Mouse (Mus musculus): ENCODE data around the gene Serpina3f. TPM values are rescaled to one million over a fixed set of nuclear protein-coding genes. Genes with fewer than 3 reads are reported as not detected.
"Not testable (repeated sequence)": the region's sequence is repeated elsewhere in the genome, so short reads cannot be mapped to it uniquely, and the experiment has no call there.

Gene Serpina3f
- polyA plus RNA-seq, 1 experiment from 2014 or later, result not detected

DNA sequence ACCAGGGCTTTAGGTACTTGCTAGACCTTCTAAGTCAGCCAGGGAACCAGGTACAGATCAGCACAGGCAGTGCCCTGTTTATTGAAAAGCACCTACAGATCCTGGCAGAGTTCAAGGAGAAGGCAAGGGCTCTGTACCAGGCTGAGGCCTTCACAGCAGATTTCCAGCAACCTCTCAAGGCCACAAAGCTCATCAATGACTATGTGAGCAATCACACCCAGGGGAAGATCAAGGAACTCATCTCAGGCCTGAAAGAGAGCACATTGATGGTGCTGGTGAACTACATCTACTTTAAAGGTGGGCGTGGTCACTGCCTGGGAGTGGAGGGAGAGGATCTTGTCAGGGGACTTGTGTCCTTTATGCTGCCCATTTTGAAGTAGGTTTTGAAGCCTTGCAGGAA lies 23.7 kb downstream of the Serpina3f start:
- not testable (repeated sequence) for H3K36me3 ChIP-seq (ENCODE audit: control insufficient read depth, insufficient read depth, low read length); H3K4me3 ChIP-seq (ENCODE audit: low read depth, low read length); H3K4me2 ChIP-seq (ENCODE audit: low read depth); DNase-seq (ENCODE audit: low spot score); H3K9ac ChIP-seq (ENCODE audit: low read length); H3K9me3 ChIP-seq (ENCODE audit: control insufficient read depth, low read length); H3K4me1 ChIP-seq (ENCODE audit: control insufficient read depth, insufficient read depth, low read length); H3K27me3 ChIP-seq (ENCODE audit: control insufficient read depth, insufficient read depth, low read length); ATAC-seq (ENCODE audit: insufficient read depth, low FRiP score, low TSS enrichment); H3K27ac ChIP-seq (ENCODE audit: low read depth, low read length)
- 91% methylated on average over 1 of the region's 1 CpGs for WGBS

DNA sequence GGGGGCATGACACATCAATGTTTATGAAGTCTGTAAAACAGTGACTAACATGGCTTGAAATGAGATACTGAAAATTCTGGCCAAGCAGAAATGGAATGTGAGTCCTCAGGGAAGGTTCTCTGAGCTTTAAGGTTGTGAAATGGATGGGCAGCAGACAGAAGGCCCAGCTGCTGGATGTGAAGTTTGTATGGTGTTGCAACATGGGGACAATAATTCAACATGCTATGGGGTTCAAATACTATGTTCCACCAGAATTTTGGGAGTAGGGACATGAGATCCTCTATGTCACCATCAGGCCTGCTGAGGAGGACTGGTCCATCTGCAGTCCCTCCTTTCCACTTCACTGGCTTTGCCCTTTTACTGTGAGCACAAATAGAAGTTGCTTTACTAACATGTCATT lies 29.0 kb downstream of the Serpina3f start:
- DNase-seq (ENCODE audit: low spot score) (no peak), ATAC-seq (ENCODE audit: insufficient read depth, low FRiP score, low TSS enrichment) (no peak)
- Histone ChIP-seq H3K9me3 (ENCODE audit: control insufficient read depth, low read length) (no peaks in the 10 kb centered on the region), H3K4me1 (ENCODE audit: control insufficient read depth, insufficient read depth, low read length) (peaks cover 8% of the 10 kb centered on the region; the same call in 1 of the 2 replicates), H3K36me3 (ENCODE audit: control insufficient read depth, insufficient read depth, low read length) (no peaks in the 10 kb centered on the region), H3K27me3 (ENCODE audit: control insufficient read depth, insufficient read depth, low read length) (no peaks in the 10 kb centered on the region), H3K27ac (ENCODE audit: low read depth, low read length) (no peak overlapping the region), H3K4me2 (ENCODE audit: low read depth) (no peak overlapping the region), H3K9ac (ENCODE audit: low read length) (no peak overlapping the region), H3K4me3 (ENCODE audit: low read depth, low read length) (no peak overlapping the region)

DNA sequence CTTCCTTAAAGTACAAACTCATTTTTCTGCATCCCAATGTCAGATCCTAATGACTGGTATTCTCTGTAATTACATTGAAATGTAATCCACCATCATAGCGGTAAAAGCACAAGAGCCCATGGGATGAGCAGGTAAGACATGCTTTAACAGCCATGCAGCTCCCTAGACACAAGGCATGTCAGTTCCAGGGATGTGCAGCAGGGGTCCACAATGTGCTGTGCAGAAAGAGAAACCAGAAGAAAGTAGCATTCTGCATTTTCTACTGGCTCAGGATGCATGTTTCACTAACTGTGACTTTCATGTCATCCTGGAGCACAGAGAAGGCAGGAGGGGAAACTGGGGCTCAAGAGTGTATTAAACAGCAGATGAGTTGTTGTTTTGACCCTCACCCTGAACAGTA lies 30.7 kb downstream of the Serpina3f start:
- Histone ChIP-seq H3K36me3 (ENCODE audit: control insufficient read depth, insufficient read depth, low read length) (no peaks in the 10 kb centered on the region), H3K4me2 (ENCODE audit: low read depth) (no peak overlapping the region), H3K27me3 (ENCODE audit: control insufficient read depth, insufficient read depth, low read length) (no peaks in the 10 kb centered on the region), H3K9me3 (ENCODE audit: control insufficient read depth, low read length) (no peaks in the 10 kb centered on the region), H3K9ac (ENCODE audit: low read length) (no peak overlapping the region), H3K27ac (ENCODE audit: low read depth, low read length) (no peak overlapping the region), H3K4me1 (ENCODE audit: control insufficient read depth, insufficient read depth, low read length) (peaks cover 8% of the 10 kb centered on the region; the same call in 1 of the 2 replicates), H3K4me3 (ENCODE audit: low read depth, low read length) (no peak overlapping the region)
- WGBS, result 71% methylated on average over 1 of the region's 1 CpGs
- no peak for ATAC-seq (ENCODE audit: insufficient read depth, low FRiP score, low TSS enrichment)
- no peak for DNase-seq (ENCODE audit: low spot score)

- no peak for ATAC-seq (ENCODE audit: insufficient read depth, low FRiP score, low TSS enrichment)
Measured at GRCm38 (mm10) chr12:104245595-104245994, 31.3 kb downstream of the Serpina3f start.

DNA sequence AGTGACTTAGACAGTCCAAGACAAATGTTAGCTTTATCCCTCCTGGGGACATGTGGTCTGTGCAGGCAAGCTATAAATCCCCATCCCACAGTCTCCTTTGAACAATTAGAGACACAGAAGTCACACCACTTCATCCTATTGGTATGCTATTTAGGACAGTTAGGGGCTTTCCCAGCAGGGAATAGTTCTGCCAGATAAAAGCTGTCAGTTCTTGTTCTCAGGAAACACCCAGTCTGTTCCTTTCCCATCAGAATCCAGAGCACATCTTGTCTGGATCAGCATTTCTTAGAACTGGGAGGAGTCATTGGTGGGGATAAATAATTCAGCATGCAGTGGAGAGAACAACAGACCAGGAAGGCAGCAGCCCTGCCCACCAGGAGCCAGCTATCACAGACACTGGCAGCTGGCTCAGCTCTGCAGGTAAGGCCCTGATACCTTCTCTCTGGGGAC lies 33.2 kb downstream of the Serpina3f start:
- H3K36me3 ChIP-seq (ENCODE audit: control insufficient read depth, insufficient read depth, low read length), result no peaks in the 10 kb centered on the region
- H3K9ac ChIP-seq (ENCODE audit: low read length), result no peak overlapping the region
- no peaks in the 10 kb centered on the region for H3K9me3 ChIP-seq (ENCODE audit: control insufficient read depth, low read length)
- H3K4me2 ChIP-seq (ENCODE audit: low read depth), result no peak overlapping the region
- ATAC-seq (ENCODE audit: insufficient read depth, low FRiP score, low TSS enrichment) (peak; percentile 84), DNase-seq (ENCODE audit: low spot score) (no peak)
- no peaks in the 10 kb centered on the region for H3K27me3 ChIP-seq (ENCODE audit: control insufficient read depth, insufficient read depth, low read length)
- peaks cover 8% of the 10 kb centered on the region; the same call in 1 of the 2 replicates for H3K4me1 ChIP-seq (ENCODE audit: control insufficient read depth, insufficient read depth, low read length)
- peak overlapping the region; percentile 14; the same call in 1 of the 2 replicates for H3K27ac ChIP-seq (ENCODE audit: low read depth, low read length)
- no peak overlapping the region for H3K4me3 ChIP-seq (ENCODE audit: low read depth, low read length)

More at GRCm38 (mm10) chr12:104245595-104245994, 31.3 kb downstream of the Serpina3f start:
- no peaks in the 10 kb centered on the region for H3K27me3 ChIP-seq (ENCODE audit: control insufficient read depth, insufficient read depth, low read length)
- H3K4me3 ChIP-seq (ENCODE audit: low read depth, low read length), result no peak overlapping the region
- H3K4me2 ChIP-seq (ENCODE audit: low read depth), result no peak overlapping the region
- 79% methylated on average over 3 of the region's 3 CpGs for WGBS
- no peaks in the 10 kb centered on the region for H3K9me3 ChIP-seq (ENCODE audit: control insufficient read depth, low read length)
- no peak overlapping the region for H3K27ac ChIP-seq (ENCODE audit: low read depth, low read length)
- no peak overlapping the region for H3K9ac ChIP-seq (ENCODE audit: low read length)
- DNase-seq (ENCODE audit: low spot score), result no peak
- H3K4me1 ChIP-seq (ENCODE audit: control insufficient read depth, insufficient read depth, low read length), result peaks cover 8% of the 10 kb centered on the region; the same call in 1 of the 2 replicates
- H3K36me3 ChIP-seq (ENCODE audit: control insufficient read depth, insufficient read depth, low read length), result no peaks in the 10 kb centered on the region

- Histone ChIP-seq H3K4me2 (ENCODE audit: low read depth) (no peak overlapping the region), H3K9me3 (ENCODE audit: control insufficient read depth, low read length) (no peaks in the 10 kb centered on the region), H3K27ac (ENCODE audit: low read depth, low read length) (no peak overlapping the region; the same call in 1 of the 2 replicates), H3K36me3 (ENCODE audit: control insufficient read depth, insufficient read depth, low read length) (no peaks in the 10 kb centered on the region), H3K27me3 (ENCODE audit: control insufficient read depth, insufficient read depth, low read length) (no peaks in the 10 kb centered on the region), H3K4me1 (ENCODE audit: control insufficient read depth, insufficient read depth, low read length) (peaks cover 8% of the 10 kb centered on the region; the same call in 1 of the 2 replicates), H3K4me3 (ENCODE audit: low read depth, low read length) (no peak overlapping the region), H3K9ac (ENCODE audit: low read length) (no peak overlapping the region)
- DNase-seq (ENCODE audit: low spot score) (no peak), ATAC-seq (ENCODE audit: insufficient read depth, low FRiP score, low TSS enrichment) (0 out of 2 replicates have a peak, but pooled peaks have one; percentile 8)
- WGBS, result 65% methylated on average over 3 of the region's 3 CpGs
Measured at GRCm38 (mm10) chr12:104248231-104248630, 33.9 kb downstream of the Serpina3f start.

GRCm38 (mm10) chr12:104261041-104261440 lies 46.7 kb downstream of the Serpina3f start:
- Histone ChIP-seq H3K4me3 (ENCODE audit: low read depth, low read length) (no peak overlapping the region), H3K9ac (ENCODE audit: low read length) (no peak overlapping the region), H3K27ac (ENCODE audit: low read depth, low read length) (no peak overlapping the region), H3K4me2 (ENCODE audit: low read depth) (no peak overlapping the region), H3K27me3 (ENCODE audit: control insufficient read depth, insufficient read depth, low read length) (no peaks in the 10 kb centered on the region), H3K9me3 (ENCODE audit: control insufficient read depth, low read length) (no peaks in the 10 kb centered on the region), H3K36me3 (ENCODE audit: control insufficient read depth, insufficient read depth, low read length) (no peaks in the 10 kb centered on the region), H3K4me1 (ENCODE audit: control insufficient read depth, insufficient read depth, low read length) (no peaks in the 10 kb centered on the region)
- no peak for DNase-seq (ENCODE audit: low spot score)
- ATAC-seq (ENCODE audit: insufficient read depth, low FRiP score, low TSS enrichment), result no peak
- 53% methylated on average over 3 of the region's 3 CpGs for WGBS

- H3K4me3 ChIP-seq (ENCODE audit: low read depth, low read length), result no peak within 1 kb of the TSS
- DNase-seq (ENCODE audit: low spot score) (no peak), ATAC-seq (ENCODE audit: insufficient read depth, low FRiP score, low TSS enrichment) (no peak)
- no peaks in the 10 kb centered on the region for H3K4me1 ChIP-seq (ENCODE audit: control insufficient read depth, insufficient read depth, low read length)
- no peak within 1 kb of the TSS for H3K9ac ChIP-seq (ENCODE audit: low read length)
- no peak within 1 kb of the TSS for H3K4me2 ChIP-seq (ENCODE audit: low read depth)
- no peaks in the 10 kb centered on the region for H3K9me3 ChIP-seq (ENCODE audit: control insufficient read depth, low read length)
- no peaks in the 10 kb centered on the region for H3K27me3 ChIP-seq (ENCODE audit: control insufficient read depth, insufficient read depth, low read length)
- H3K36me3 ChIP-seq (ENCODE audit: control insufficient read depth, insufficient read depth, low read length), result no peaks in the 10 kb centered on the region
- no peak within 1 kb of the TSS for H3K27ac ChIP-seq (ENCODE audit: low read depth, low read length)
Measured at GRCm38 (mm10) chr12:104262863-104263262, 48.5 kb downstream of the Serpina3f start, which contains the start of gene Serpina3i. Gene Serpina3i (plus strand): TSS chr12:104263122.

GRCm38 (mm10) chr12:104266374-104266773 lies 52.0 kb downstream of the Serpina3f start:
- WGBS, result 88% methylated on average over 3 of the region's 3 CpGs
- Histone ChIP-seq H3K4me1 (ENCODE audit: control insufficient read depth, insufficient read depth, low read length) (no peaks in the 10 kb centered on the region), H3K4me2 (ENCODE audit: low read depth) (no peak overlapping the region), H3K9ac (ENCODE audit: low read length) (no peak overlapping the region), H3K9me3 (ENCODE audit: control insufficient read depth, low read length) (no peaks in the 10 kb centered on the region), H3K4me3 (ENCODE audit: low read depth, low read length) (no peak overlapping the region), H3K27me3 (ENCODE audit: control insufficient read depth, insufficient read depth, low read length) (no peaks in the 10 kb centered on the region), H3K36me3 (ENCODE audit: control insufficient read depth, insufficient read depth, low read length) (no peaks in the 10 kb centered on the region), H3K27ac (ENCODE audit: low read depth, low read length) (no peak overlapping the region)
- ATAC-seq (ENCODE audit: insufficient read depth, low FRiP score, low TSS enrichment) (no peak), DNase-seq (ENCODE audit: low spot score) (no peak)
